Mouse (Mus musculus) neural tube, embryonic 14.5 days (tissue): ENCODE data around the gene Naa11. TPM values are rescaled to one million over a fixed set of nuclear protein-coding genes. Genes with fewer than 3 reads are reported as not detected.
A peak's percentile ranks its signal among the peaks of the same experiment; 100 is the strongest.

ENCODE experiments used
- ATAC-seq: fragments of 200-750 bp; cut with Nextera tagmentation; 2 replicates; pipeline ENCODE4 v1.8.0; 2017; ENCODE audit warnings: low read depth, mild to moderate bottlenecking, moderate TSS enrichment, moderate library complexity
- H3K27ac ChIP-seq: fragments of 300-500 bp; sonication (generic); 2 replicates; pipeline ENCODE4 v1.5.1; 2014; ENCODE audit warnings: low read depth, mild to moderate bottlenecking, control low read depth, low read length, moderate library complexity, mixed read lengths
- H3K27me3 ChIP-seq: fragments of 300-500 bp; sonication (generic); 2 replicates; pipeline ENCODE4 v1.6.1; 2014; ENCODE audit warnings: low read length; ENCODE audit not compliant: control insufficient read depth, insufficient read depth
- H3K36me3 ChIP-seq: fragments of 300-500 bp; sonication (generic); 2 replicates; pipeline ENCODE4 v1.6.1; 2014; ENCODE audit warnings: low read length, mixed read lengths; ENCODE audit not compliant: control insufficient read depth, insufficient read depth
- H3K4me1 ChIP-seq: fragments of 300-500 bp; sonication (generic); 2 replicates; pipeline ENCODE4 v1.6.1; 2014; ENCODE audit warnings: low read length; ENCODE audit not compliant: control insufficient read depth, insufficient read depth
- H3K4me2 ChIP-seq: fragments of 300-500 bp; sonication (generic); 2 replicates; pipeline ENCODE4 v1.6.1; 2014; ENCODE audit warnings: mild to moderate bottlenecking, low read depth, low read length, control low read depth
- H3K4me3 ChIP-seq: fragments of 300-500 bp; sonication (generic); 2 replicates; pipeline ENCODE4 v1.5.1; 2014; ENCODE audit warnings: low read depth, low read length, control low read depth, mixed read lengths
- H3K9ac ChIP-seq: fragments of 300-500 bp; sonication (generic); replicated peaks from 2 replicates; pipeline ENCODE4 v1.6.1; 2014; ENCODE audit warnings: low read depth, mild to moderate bottlenecking, control low read depth, low read length, mixed read lengths
- H3K9me3 ChIP-seq: fragments of 300-500 bp; sonication (generic); 2 replicates; pipeline ENCODE4 v1.6.1; 2016; ENCODE audit warnings: low read length; ENCODE audit not compliant: control insufficient read depth
- WGBS: fragments of 180-500 bp; shearing (Covaris S2); extraction: QIAGEN DNeasy Blood & Tissue Kit; methylation state at CpG from one replicate; pipeline ENCODE4 v1.1.7; 2014; 5-methylcytosine and 5-hydroxymethylcytosine counted together
- polyA plus RNA-seq: library from polyadenylated mRNA; unstranded; fragments of >200 nt; fragmentation: Nextera tagmentation; extraction: Ambion mirVana; gene quantifications from 2 replicates; pipeline ENCODE4 v1.2.1, GENCODE M21; 2014

Gene Naa11
- not detected in 2 replicates for polyA plus RNA-seq

GRCm38 (mm10) chr5:97392160-97392559 is at the start of gene Naa11:
Gene Naa11 (minus strand): TSS chr5:97392379.
- Histone ChIP-seq H3K4me2 (no peak within 1 kb of the TSS), H3K9ac (no peak within 1 kb of the TSS), H3K27ac (no peak within 1 kb of the TSS), H3K27me3 (no peaks in the 10 kb centered on the region), H3K4me1 (no peaks in the 10 kb centered on the region), H3K36me3 (no peaks in the 10 kb centered on the region), H3K9me3 (no peaks in the 10 kb centered on the region), H3K4me3 (no peak within 1 kb of the TSS)
- WGBS: 94% methylated on average over 23 of the region's 23 CpGs
- no peak for ATAC-seq

GRCm38 (mm10) chr5:97432512-97432911 is 40.3 kb upstream of the Naa11 start:
- no peaks in the 10 kb centered on the region for H3K27me3 ChIP-seq
- no peak for ATAC-seq
- 97% methylated on average over 2 of the region's 2 CpGs for WGBS
- H3K9ac ChIP-seq: no peak overlapping the region
- no peak overlapping the region for H3K27ac ChIP-seq
- no peak overlapping the region for H3K4me3 ChIP-seq
- no peaks in the 10 kb centered on the region for H3K9me3 ChIP-seq
- no peaks in the 10 kb centered on the region for H3K36me3 ChIP-seq
- H3K4me1 ChIP-seq: no peaks in the 10 kb centered on the region
- H3K4me2 ChIP-seq: no peak overlapping the region

- Histone ChIP-seq H3K27me3 (no peaks in the 10 kb centered on the region), H3K36me3 (no peaks in the 10 kb centered on the region), H3K9me3 (no peaks in the 10 kb centered on the region), H3K9ac (no peak overlapping the region), H3K27ac (no peak overlapping the region), H3K4me3 (no peak overlapping the region), H3K4me1 (no peaks in the 10 kb centered on the region), H3K4me2 (no peak overlapping the region)
- ATAC-seq: peak; percentile 56
- WGBS: 49% methylated on average over 9 of the region's 9 CpGs
These were observed 37.8 kb upstream of the Naa11 start for GRCm38 (mm10) chr5:97429976-97430375.

GRCm38 (mm10) chr5:97421669-97422068 is 29.5 kb upstream of the Naa11 start:
- no peak for ATAC-seq

GRCm38 (mm10) chr5:97417185-97417584 is 25.0 kb upstream of the Naa11 start:
- no peak overlapping the region for H3K27ac ChIP-seq
- no peak overlapping the region for H3K4me3 ChIP-seq
- no peak overlapping the region for H3K9ac ChIP-seq
- H3K27me3 ChIP-seq: no peaks in the 10 kb centered on the region
- no peak for ATAC-seq
- no peak overlapping the region for H3K4me2 ChIP-seq
- H3K9me3 ChIP-seq: no peaks in the 10 kb centered on the region
- H3K4me1 ChIP-seq: no peaks in the 10 kb centered on the region
- 91% methylated on average over 2 of the region's 2 CpGs for WGBS
- H3K36me3 ChIP-seq: no peaks in the 10 kb centered on the region

More at GRCm38 (mm10) chr5:97421669-97422068, 29.5 kb upstream of the Naa11 start:
- no peaks in the 10 kb centered on the region for H3K36me3 ChIP-seq
- WGBS: 98% methylated on average over 2 of the region's 2 CpGs
- H3K27me3 ChIP-seq: no peaks in the 10 kb centered on the region
- no peak overlapping the region for H3K4me3 ChIP-seq
- H3K9me3 ChIP-seq: no peaks in the 10 kb centered on the region
- H3K27ac ChIP-seq: no peak overlapping the region
- H3K4me1 ChIP-seq: no peaks in the 10 kb centered on the region
- no peak overlapping the region for H3K4me2 ChIP-seq
- no peak overlapping the region for H3K9ac ChIP-seq

GRCm38 (mm10) chr5:97415837-97416236 is 23.7 kb upstream of the Naa11 start:
- no peaks in the 10 kb centered on the region for H3K27me3 ChIP-seq
- H3K9me3 ChIP-seq: no peaks in the 10 kb centered on the region
- H3K36me3 ChIP-seq: no peaks in the 10 kb centered on the region
- no peak overlapping the region for H3K4me3 ChIP-seq
- H3K27ac ChIP-seq: no peak overlapping the region
- ATAC-seq: peak; percentile 87
- 37% methylated on average over 6 of the region's 6 CpGs for WGBS
- H3K9ac ChIP-seq: no peak overlapping the region
- H3K4me2 ChIP-seq: no peak overlapping the region
- H3K4me1 ChIP-seq: no peaks in the 10 kb centered on the region

- ATAC-seq: no peak
- H3K4me3 ChIP-seq: no peak overlapping the region
- no peaks in the 10 kb centered on the region for H3K9me3 ChIP-seq
- 0 out of 2 replicates have a peak, but pooled peaks cover 4% of the 10 kb centered on the region for H3K4me1 ChIP-seq
- H3K27me3 ChIP-seq: no peaks in the 10 kb centered on the region
- WGBS: 73% methylated on average over 3 of the region's 3 CpGs
- H3K9ac ChIP-seq: no peak overlapping the region
- H3K36me3 ChIP-seq: no peaks in the 10 kb centered on the region
- no peak overlapping the region for H3K4me2 ChIP-seq
- H3K27ac ChIP-seq: no peak overlapping the region
These were observed 21.5 kb upstream of the Naa11 start for GRCm38 (mm10) chr5:97413716-97414115.

- H3K9ac ChIP-seq: no peak overlapping the region
- H3K27me3 ChIP-seq: no peaks in the 10 kb centered on the region
- 0 out of 2 replicates have a peak, but pooled peaks cover 4% of the 10 kb centered on the region for H3K4me1 ChIP-seq
- 24% methylated on average over 6 of the region's 6 CpGs for WGBS
- H3K4me2 ChIP-seq: no peak overlapping the region
- no peaks in the 10 kb centered on the region for H3K36me3 ChIP-seq
- no peak overlapping the region for H3K4me3 ChIP-seq
- peak overlapping the region; percentile 48; the same call in 1 of the 2 replicates for H3K27ac ChIP-seq
- no peaks in the 10 kb centered on the region for H3K9me3 ChIP-seq
- 0 out of 2 replicates have a peak, but pooled peaks have one; percentile 42 for ATAC-seq
These were observed 18.0 kb upstream of the Naa11 start for GRCm38 (mm10) chr5:97410190-97410589.

- H3K9me3 ChIP-seq: no peaks in the 10 kb centered on the region
- 22% methylated on average over 4 of the region's 4 CpGs for WGBS
- ATAC-seq: peak; percentile 89
These were observed 17.1 kb upstream of the Naa11 start for GRCm38 (mm10) chr5:97409234-97409704.

More at GRCm38 (mm10) chr5:97409234-97409704, 17.1 kb upstream of the Naa11 start:
- Histone ChIP-seq H3K36me3 (no peaks in the 10 kb centered on the region), H3K4me1 (0 out of 2 replicates have a peak, but pooled peaks cover 4% of the 10 kb centered on the region), H3K27me3 (no peaks in the 10 kb centered on the region), H3K9ac (no peak overlapping the region), H3K4me2 (no peak overlapping the region), H3K4me3 (no peak overlapping the region), H3K27ac (0 out of 2 replicates have a peak overlapping the region, but pooled peaks have one; percentile 40)
